ENCODE assay signal across 28 mouse cellular contexts in genomic region chr12:80251978-80252377, GRCm38 (mm10). TPM values are rescaled to one million over a fixed set of nuclear protein-coding genes. Genes with fewer than 3 reads are reported as not detected.
DNase-seq lines count a peak whose midpoint lies in the region; ATAC-seq and TF ChIP-seq lines count a peak whose summit lies in the region.
"Had no signal": no experiment of that assay in that cellular context is flagged by ENCODE, and none has a peak within 500 bp of the region (broad histone marks: within the 10 kb centered on the region; RNA-seq: fewer than 3 reads in every experiment).

No protein-coding gene starts in this region.

- no peak for TF ChIP-seq POLR2A in lung, adult 2 months (IDR thresholded peaks at IDR 0.05; ENCODE audit: borderline replicate concordance, extremely low read depth, low read depth, low read length)

- H3K4me3 ChIP-seq in forebrain, embryonic 10.5 days = no peak overlapping the region
- no peak overlapping the region for H3K4me3 ChIP-seq in forebrain, postnatal 0 days (ENCODE audit: low read depth, low read length)
- H3K4me3 ChIP-seq in kidney, embryonic 14.5 days (ENCODE audit: low read length) = no peak overlapping the region
- no peak overlapping the region for H3K4me3 ChIP-seq in lung, postnatal 0 days (ENCODE audit: low read depth, low read length)
- H3K4me3 ChIP-seq in lung, adult 2 months (replicated peaks; ENCODE audit: extremely low read depth, low read depth, low read length) = no peak overlapping the region
- H3K4me3 ChIP-seq in midbrain, embryonic 13.5 days (replicated peaks) = no peak overlapping the region
- H3K4me3 ChIP-seq: embryonic facial prominence, embryonic 10.5 days; embryonic facial prominence, embryonic 13.5 days; erythroblast, embryonic 14.5 days; forebrain, embryonic 13.5 days; heart, adult 2 months; heart, embryonic 10.5 days; hindbrain, embryonic 10.5 days; hindbrain, embryonic 13.5 days had no signal

- no peak for TF ChIP-seq EP300 in lung, postnatal 0 days (IDR thresholded peaks at IDR 0.05)

- H3K27me3 ChIP-seq in forebrain, embryonic 10.5 days (ENCODE audit: poor library complexity, severe bottlenecking) = no peaks in the 10 kb centered on the region
- H3K27me3 ChIP-seq in forebrain, postnatal 0 days (ENCODE audit: insufficient read depth, low read length) = no peaks in the 10 kb centered on the region
- no peaks in the 10 kb centered on the region for H3K27me3 ChIP-seq in kidney, embryonic 14.5 days (ENCODE audit: control insufficient read depth, insufficient read depth, low read length)
- no peaks in the 10 kb centered on the region for H3K27me3 ChIP-seq in lung, postnatal 0 days (replicated peaks; ENCODE audit: insufficient read depth, low read length)
- H3K27me3 ChIP-seq in midbrain, embryonic 13.5 days = no peaks in the 10 kb centered on the region
- H3K27me3 ChIP-seq: embryonic facial prominence, embryonic 13.5 days; forebrain, embryonic 13.5 days; hindbrain, embryonic 13.5 days had no signal

- H3K36me3 ChIP-seq in forebrain, embryonic 10.5 days (replicated peaks) = peaks cover 3% of the 10 kb centered on the region; the same call in 1 of the 2 replicates
- no peaks in the 10 kb centered on the region for H3K36me3 ChIP-seq in forebrain, postnatal 0 days (ENCODE audit: insufficient read depth)
- H3K36me3 ChIP-seq in kidney, embryonic 14.5 days (ENCODE audit: control insufficient read depth, insufficient read depth, low read length) = no peaks in the 10 kb centered on the region
- no peaks in the 10 kb centered on the region for H3K36me3 ChIP-seq in lung, postnatal 0 days (ENCODE audit: insufficient read depth, low read length)
- no peaks in the 10 kb centered on the region for H3K36me3 ChIP-seq in midbrain, embryonic 13.5 days
- H3K36me3 ChIP-seq: embryonic facial prominence, embryonic 13.5 days; hindbrain, embryonic 10.5 days; hindbrain, embryonic 13.5 days had no signal

- H3K9me3 ChIP-seq in forebrain, embryonic 10.5 days = no peaks in the 10 kb centered on the region
- no peaks in the 10 kb centered on the region for H3K9me3 ChIP-seq in forebrain, postnatal 0 days (ENCODE audit: low read length)
- H3K9me3 ChIP-seq in kidney, embryonic 14.5 days (ENCODE audit: control insufficient read depth, low read length) = no peaks in the 10 kb centered on the region
- no peaks in the 10 kb centered on the region for H3K9me3 ChIP-seq in lung, postnatal 0 days (ENCODE audit: low read length)
- no peaks in the 10 kb centered on the region for H3K9me3 ChIP-seq in midbrain, embryonic 13.5 days
- H3K9me3 ChIP-seq: embryonic facial prominence, embryonic 10.5 days; embryonic facial prominence, embryonic 13.5 days; forebrain, embryonic 13.5 days; heart, embryonic 10.5 days; hindbrain, embryonic 10.5 days; hindbrain, embryonic 13.5 days had no signal

- 0 out of 2 replicates have a peak overlapping the region, but pooled peaks have one; percentile 40 for H3K27ac ChIP-seq in forebrain, embryonic 10.5 days
- no peak overlapping the region for H3K27ac ChIP-seq in forebrain, postnatal 0 days (ENCODE audit: low read depth, low read length)
- no peak overlapping the region for H3K27ac ChIP-seq in kidney, embryonic 14.5 days (ENCODE audit: low read depth, low read length)
- H3K27ac ChIP-seq in lung, postnatal 0 days (ENCODE audit: low read length) = 0 out of 2 replicates have a peak overlapping the region, but pooled peaks have one; percentile 20
- H3K27ac ChIP-seq in midbrain, embryonic 13.5 days = no peak overlapping the region
- H3K27ac ChIP-seq: embryonic facial prominence, embryonic 10.5 days; embryonic facial prominence, embryonic 13.5 days; forebrain, embryonic 13.5 days; heart, adult 2 months; heart, embryonic 10.5 days; hindbrain, embryonic 10.5 days; hindbrain, embryonic 13.5 days had no signal

- ATAC-seq in forebrain, postnatal 0 days = no peak
- ATAC-seq in kidney, embryonic 14.5 days (ENCODE audit: low FRiP score, low TSS enrichment) = peak; percentile 47
- ATAC-seq in lung, postnatal 0 days = no peak
- no peak for ATAC-seq in midbrain, embryonic 13.5 days
- ATAC-seq: activated CD4-positive, CD25-positive, alpha-beta regulatory T cell, adult 4 months; forebrain, embryonic 13.5 days; forebrain, embryonic 16.5 days; hindbrain, embryonic 16.5 days had no signal

- H3K4me2 ChIP-seq in forebrain, postnatal 0 days (ENCODE audit: low read depth) = no peak overlapping the region
- H3K4me2 ChIP-seq in kidney, embryonic 14.5 days (replicated peaks; ENCODE audit: low read depth, low read length) = no peak overlapping the region
- no peak overlapping the region for H3K4me2 ChIP-seq in lung, postnatal 0 days (replicated peaks; ENCODE audit: low read depth, low read length)
- no peak overlapping the region for H3K4me2 ChIP-seq in midbrain, embryonic 13.5 days (replicated peaks)
- H3K4me2 ChIP-seq: embryonic facial prominence, embryonic 13.5 days; forebrain, embryonic 13.5 days; hindbrain, embryonic 13.5 days had no signal

- no peak for DNase-seq in forebrain, embryonic 10.5 days (ENCODE audit: extremely low spot score, low spot score)
- DNase-seq in forebrain, postnatal 0 days = no peak
- DNase-seq in kidney, postnatal 25 days = no peak
- DNase-seq in lung, postnatal 0 days (ENCODE audit: low spot score) = no peak
- no peak for DNase-seq in lung, adult 2 months
- DNase-seq: adrenal gland, adult 8-10 months; adrenal gland, postnatal 25 days; cerebellum, adult 11-12 months; cerebellum, adult 8-10 months; cerebellum, postnatal 10 days; cerebellum, postnatal 36 days; embryo, embryonic 11 days; gastrocnemius, postnatal 10 days; gastrocnemius, postnatal 36 days; heart, adult 2 months; heart, postnatal 36 days had no signal

- H3K9ac ChIP-seq in forebrain, postnatal 0 days = no peak overlapping the region
- H3K9ac ChIP-seq in kidney, embryonic 14.5 days (ENCODE audit: low read depth, low read length) = no peak overlapping the region
- H3K9ac ChIP-seq in lung, postnatal 0 days (replicated peaks; ENCODE audit: low read depth) = no peak overlapping the region
- H3K9ac ChIP-seq in midbrain, embryonic 13.5 days (replicated peaks) = no peak overlapping the region
- H3K9ac ChIP-seq: forebrain, embryonic 13.5 days; hindbrain, embryonic 13.5 days had no signal

- WGBS in forebrain, embryonic 10.5 days = 77% methylated on average over 2 of the region's 2 CpGs
- 57% methylated on average over 2 of the region's 2 CpGs for WGBS in forebrain, postnatal 0 days
- WGBS in kidney, embryonic 14.5 days = 38% methylated on average over 2 of the region's 2 CpGs
- WGBS in lung, postnatal 0 days = 60% methylated on average over 2 of the region's 2 CpGs
- 64% methylated on average over 2 of the region's 2 CpGs for whole genome bisulfite sequencing in lung, adult 2 months
- WGBS in midbrain, embryonic 13.5 days = 53% methylated on average over 2 of the region's 2 CpGs

- no peak for TF ChIP-seq CTCF in forebrain, postnatal 0 days (IDR thresholded peaks at IDR 0.05; ENCODE audit: low read depth)
- no peak for TF ChIP-seq CTCF in lung, postnatal 0 days (IDR thresholded peaks at IDR 0.05)
- no peak for TF ChIP-seq CTCF in lung, adult 2 months (IDR thresholded peaks at IDR 0.05; ENCODE audit: insufficient read depth, low read length)

- peaks cover 47% of the 10 kb centered on the region for H3K4me1 ChIP-seq in forebrain, embryonic 10.5 days
- H3K4me1 ChIP-seq in forebrain, postnatal 0 days (ENCODE audit: insufficient read depth) = 0 out of 2 replicates have a peak, but pooled peaks cover 3% of the 10 kb centered on the region
- peaks cover 34% of the 10 kb centered on the region for H3K4me1 ChIP-seq in kidney, embryonic 14.5 days (ENCODE audit: control insufficient read depth, insufficient read depth, low read length)
- peaks cover 27% of the 10 kb centered on the region; the same call in 1 of the 2 replicates for H3K4me1 ChIP-seq in lung, postnatal 0 days (ENCODE audit: insufficient read depth, low read depth, low read length)
- H3K4me1 ChIP-seq in lung, adult 2 months (ENCODE audit: control insufficient read depth, insufficient read depth, low read length) = peaks cover 20% of the 10 kb centered on the region
- H3K4me1 ChIP-seq in midbrain, embryonic 13.5 days (replicated peaks) = no peaks in the 10 kb centered on the region

RNA-seq across cellular contexts. Expression of gene Actn1, which starts 8.2 kb away (rescaled TPM):
- 27.8 and 29.2 TPM in 2 replicates for polyA plus RNA-seq in forebrain, embryonic 10.5 days (2016; fragmentation: Nextera tagmentation; extraction: Ambion mirVana)
- total RNA-seq in forebrain, postnatal 0 days (2014; rRNA removed) = 15.4 and 19.1 TPM in 2 replicates
- polyA plus RNA-seq in forebrain, postnatal 0 days (2015; fragmentation: Nextera tagmentation; extraction: Ambion mirVana) = 4.9 and 6.7 TPM in 2 replicates
- 38.3 and 52.6 TPM in 2 replicates for polyA plus RNA-seq in kidney, embryonic 14.5 days (2014; fragmentation: Nextera tagmentation; extraction: Ambion mirVana)
- polyA plus RNA-seq in lung, postnatal 0 days (2015; fragmentation: Nextera tagmentation; extraction: Ambion mirVana) = 30.0 and 31.0 TPM in 2 replicates
- polyA plus RNA-seq in lung, adult 2 months (2012; rRNA removed) = 74.9 and 95.5 TPM in 2 replicates
- polyA plus RNA-seq in midbrain, embryonic 13.5 days (2015; fragmentation: Nextera tagmentation; extraction: Ambion mirVana) = 5.5 and 7.3 TPM in 2 replicates

Comparison
In these comparisons a context has a peak if more than half of its experiments do, and no peak if none do; other contexts are left out.
1. H3K27ac ChIP-seq: peak in forebrain, embryonic 10.5 days (single experiment) and lung, postnatal 0 days (single experiment); none in forebrain, postnatal 0 days (single experiment), kidney, embryonic 14.5 days (single experiment) and midbrain, embryonic 13.5 days (single experiment).